Mouse (Mus musculus): ENCODE measurements around the gene Olfr1245. TPM values are rescaled to one million over a fixed set of nuclear protein-coding genes. Genes with fewer than 3 reads are reported as not detected.

The Olfr1245 gene
- total RNA-seq (2023), result not detected

GRCm38 (mm10) chr2:89578347-89578746, at the start of gene Olfr1245:
Gene Olfr1245 (minus strand): TSS chr2:89578447.

GRCm38 (mm10) chr2:89618145-89618544, 39.9 kb upstream of the Olfr1245 start, which contains the start of gene Olfr1248:
Gene Olfr1248 (minus strand): TSS chr2:89618245.

GRCm38 (mm10) chr2:89614030-89614429, 35.8 kb upstream of the Olfr1245 start, which contains the start of gene Olfr1247:
Gene Olfr1247 (minus strand): TSS chr2:89614130.

GRCm38 (mm10) chr2:89593057-89593456, 14.8 kb upstream of the Olfr1245 start, which contains the start of gene Olfr1246:
Gene Olfr1246 (minus strand): TSS chr2:89593157.

GRCm38 (mm10) chr2:89531387-89531786, 46.9 kb downstream of the Olfr1245 start, which contains the start of gene Olfr1243:
Gene Olfr1243 (minus strand): TSS chr2:89531487.

Other genes with a start within 250 kb of the Olfr1245 start
- gene Olfr1232, start 248.8 kb downstream of the Olfr1245 start, total RNA-seq (2023), result not detected
- gene Olfr1233, start 236.0 kb downstream of the Olfr1245 start, total RNA-seq (2023), result not detected
- not detected for gene Olfr1234, start 213.6 kb downstream of the Olfr1245 start, total RNA-seq (2023)
- not detected for gene Olfr1238, start 168.8 kb downstream of the Olfr1245 start, total RNA-seq (2023)
- not detected for gene Olfr1239, start 158.0 kb downstream of the Olfr1245 start, total RNA-seq (2023)
- gene Olfr1240, start 135.4 kb downstream of the Olfr1245 start, total RNA-seq (2023), result not detected
- gene Olfr1241, start 91.3 kb downstream of the Olfr1245 start, total RNA-seq (2023), result not detected
- gene Olfr1242, start 80.1 kb downstream of the Olfr1245 start, total RNA-seq (2023), result not detected
- gene Olfr1243, start 47.0 kb downstream of the Olfr1245 start, total RNA-seq (2023), result not detected
- not detected for gene Olfr1246, start 14.7 kb upstream of the Olfr1245 start, total RNA-seq (2023)
- gene Olfr1247, start 35.7 kb upstream of the Olfr1245 start, total RNA-seq (2023), result under 1 TPM in 1 of 2 experiments, not detected in 1; 0.09 TPM
- not detected for gene Olfr1248, start 39.8 kb upstream of the Olfr1245 start, total RNA-seq (2023)
- gene Olfr1249, start 56.5 kb upstream of the Olfr1245 start, total RNA-seq (2023), result not detected
- not detected for gene Olfr1250, start 83.0 kb upstream of the Olfr1245 start, total RNA-seq (2023)
- not detected for gene Olfr1251, start 93.5 kb upstream of the Olfr1245 start, total RNA-seq (2023)
- gene Olfr1252, start 146.6 kb upstream of the Olfr1245 start, total RNA-seq (2023), result not detected
- not detected for gene Olfr1253, start 178.6 kb upstream of the Olfr1245 start, total RNA-seq (2023)
- gene Olfr1254, start 215.2 kb upstream of the Olfr1245 start, total RNA-seq (2023), result not detected
- not detected for gene Olfr1255, start 233.6 kb upstream of the Olfr1245 start, total RNA-seq (2023)

Measured in T-cell, adult 66 days (primary cell).